Mouse (Mus musculus) megakaryocyte, embryonic 14.5 days (primary cell): ENCODE data around the gene Trak2.

Source experiments
- FLI1 ChIP-seq: IDR thresholded peaks from 2 replicates; pipeline ENCODE4 v1.6.1; 2012; ENCODE audit warnings: low read length, inconsistent platforms, mixed read lengths
- GATA1 ChIP-seq: IDR thresholded peaks from 3 replicates; pipeline ENCODE4 v1.6.1; 2012; ENCODE audit warnings: mixed read lengths, low read length, inconsistent platforms, borderline replicate concordance

DNA sequence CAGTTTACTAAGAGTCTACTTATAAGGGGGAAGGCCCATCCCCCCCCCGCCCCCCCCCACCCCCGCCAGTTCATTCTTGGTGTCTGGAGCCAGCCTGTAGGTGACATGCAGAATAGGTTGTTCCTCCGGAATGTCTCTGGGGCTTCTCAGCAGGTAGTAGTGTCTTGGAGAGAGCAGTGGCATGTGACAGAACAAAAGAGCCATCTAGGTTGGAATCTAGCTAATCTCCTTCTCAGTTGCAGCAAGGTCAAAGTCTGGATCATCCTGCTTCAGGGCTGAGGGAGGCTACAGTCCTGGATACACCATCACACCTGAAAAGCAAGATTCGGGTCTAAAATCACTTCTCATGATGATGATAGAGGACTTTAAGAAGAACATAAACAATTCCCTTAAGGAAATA is 87.6 kb downstream of the Trak2 start:
- no peak for TF ChIP-seq GATA1
- no peak for TF ChIP-seq FLI1
